Mouse (Mus musculus) adrenal gland, postnatal 25 days (tissue): ENCODE measurements around the gene Lpgat1. TPM values are rescaled to one million over a fixed set of nuclear protein-coding genes. Genes with fewer than 3 reads are reported as not detected.
A peak's percentile ranks its signal among the peaks of the same experiment; 100 is the strongest.

Source experiments
- DNase-seq: peaks from one replicate; pipeline ENCODE4 v3.0.0; 2021; ENCODE audit warnings: mixed read lengths
- total RNA-seq: library from RNA; stranded (reverse); gene quantifications from 2 replicates; pipeline ENCODE4 v1.2.3, GENCODE M21; 2021

The Lpgat1 gene
- total RNA-seq, 1 experiment from 2014 or later: 90.0 TPM

GRCm38 (mm10) chr1:191736425-191736824 is 18.8 kb downstream of the Lpgat1 start:
- DNase-seq: no peak

- no peak for DNase-seq
These were observed 20.2 kb downstream of the Lpgat1 start for GRCm38 (mm10) chr1:191737871-191738270.

- no peak for DNase-seq
These were observed 21.1 kb downstream of the Lpgat1 start for GRCm38 (mm10) chr1:191738726-191739125.

- no peak for DNase-seq
These were observed 23.1 kb downstream of the Lpgat1 start for GRCm38 (mm10) chr1:191740587-191741361.

- no peak for DNase-seq
These were observed 24.0 kb downstream of the Lpgat1 start for GRCm38 (mm10) chr1:191741635-191742034.

- no peak for DNase-seq
These were observed 30.8 kb downstream of the Lpgat1 start for GRCm38 (mm10) chr1:191748431-191748830.

- DNase-seq: no peak
These were observed 39.0 kb downstream of the Lpgat1 start for GRCm38 (mm10) chr1:191756520-191757199.

GRCm38 (mm10) chr1:191774106-191774505 is 56.5 kb downstream of the Lpgat1 start:
- no peak for DNase-seq

GRCm38 (mm10) chr1:191775116-191775515 is 57.5 kb downstream of the Lpgat1 start:
- DNase-seq: no peak

- no peak for DNase-seq
These were observed 59.9 kb downstream of the Lpgat1 start for GRCm38 (mm10) chr1:191777521-191777920.

GRCm38 (mm10) chr1:191780470-191780869 is 62.8 kb downstream of the Lpgat1 start:
- DNase-seq: no peak

GRCm38 (mm10) chr1:191785108-191785507 is 67.5 kb downstream of the Lpgat1 start:
- no peak for DNase-seq

- no peak for DNase-seq
These were observed 68.6 kb downstream of the Lpgat1 start for GRCm38 (mm10) chr1:191786255-191786654.

- DNase-seq: no peak
These were observed 69.7 kb downstream of the Lpgat1 start for GRCm38 (mm10) chr1:191787379-191787778.

GRCm38 (mm10) chr1:191792991-191793390 is 75.4 kb downstream of the Lpgat1 start:
- peak; percentile 37 for DNase-seq

- no peak for DNase-seq
These were observed 76.4 kb downstream of the Lpgat1 start for GRCm38 (mm10) chr1:191793888-191794532.

- DNase-seq: no peak
These were observed 78.7 kb downstream of the Lpgat1 start for GRCm38 (mm10) chr1:191796238-191796896.

- no peak for DNase-seq
These were observed 84.6 kb downstream of the Lpgat1 start for GRCm38 (mm10) chr1:191802093-191802819.

- DNase-seq: no peak
These were observed 85.4 kb downstream of the Lpgat1 start for GRCm38 (mm10) chr1:191802820-191803655.

GRCm38 (mm10) chr1:191804747-191805146 is 87.1 kb downstream of the Lpgat1 start:
- no peak for DNase-seq

- no peak for DNase-seq
These were observed 88.2 kb downstream of the Lpgat1 start for GRCm38 (mm10) chr1:191805788-191806187.
